8 mouse cellular contexts compared by ENCODE assay signal in genomic region chr4:131843290-131843743, GRCm38 (mm10). TPM values are rescaled to one million over a fixed set of nuclear protein-coding genes. Genes with fewer than 3 reads are reported as not detected.
A peak's percentile ranks its signal among the peaks of the same experiment; 100 is the strongest.
DNase-seq lines count a peak whose midpoint lies in the region; ATAC-seq and TF ChIP-seq lines count a peak whose summit lies in the region.

TSS of gene Mecr (plus strand) at chr4:131843470.

- H3K27ac ChIP-seq in forebrain, postnatal 0 days (ENCODE audit: low read depth, low read length) = no peak within 1 kb of the TSS
- no peak within 1 kb of the TSS for H3K27ac ChIP-seq in lung, embryonic 15.5 days

- peak; percentile 84 for DNase-seq in G1E (ENCODE audit: low spot score)
- DNase-seq in cerebellum, adult 18-20 months = peak; percentile 92 to 95
- DNase-seq in forebrain, postnatal 0 days = peak; percentile 95
- peak; percentile 96 for DNase-seq in heart, postnatal 4 days
- DNase-seq in layer of hippocampus, adult 8-10 months (ENCODE audit: low spot score in 2 of 2) = peak; percentile 87 to 94
- peak; percentile 79 for DNase-seq in ovary, adult 18-20 months (ENCODE audit: low spot score)
- DNase-seq in thymus, postnatal 0 days (ENCODE audit: low spot score) = peak; percentile 89

- peaks cover 20% of the 10 kb centered on the region for H3K27me3 ChIP-seq in G1E (ENCODE audit: insufficient read depth, low read length)
- H3K27me3 ChIP-seq in forebrain, postnatal 0 days (ENCODE audit: insufficient read depth, low read length) = peaks cover 3% of the 10 kb centered on the region; the same call in 1 of the 2 replicates
- H3K27me3 ChIP-seq in lung, embryonic 15.5 days = peaks cover 22% of the 10 kb centered on the region; the same call in 1 of the 2 replicates

- peak; percentile 54; the same call in 1 of the 2 replicates for ATAC-seq in G1E (ENCODE audit: extremely low read depth, insufficient number of reproducible peaks, low FRiP score, poor library complexity, severe bottlenecking)
- ATAC-seq in forebrain, postnatal 0 days = peak; percentile 91
- peak; percentile 84; the same call in 1 of the 2 replicates for ATAC-seq in lung, embryonic 15.5 days (ENCODE audit: borderline replicate concordance, extremely low read depth, low FRiP score, low TSS enrichment)

- TF ChIP-seq CTCF in G1E (IDR thresholded peaks at IDR 0.05; ENCODE audit: low read depth, low read length) = no peak
- TF ChIP-seq CTCF in forebrain, postnatal 0 days (IDR thresholded peaks at IDR 0.05; ENCODE audit: low read depth) = no peak

- no peaks in the 10 kb centered on the region for H3K9me3 ChIP-seq in G1E (replicated peaks)
- no peaks in the 10 kb centered on the region for H3K9me3 ChIP-seq in forebrain, postnatal 0 days (ENCODE audit: low read length)
- no peaks in the 10 kb centered on the region for H3K9me3 ChIP-seq in lung, embryonic 15.5 days

- H3K9ac ChIP-seq in forebrain, postnatal 0 days = peak within 1 kb of the TSS; percentile 79
- peak within 1 kb of the TSS; percentile 71 for H3K9ac ChIP-seq in lung, embryonic 15.5 days

- 1% methylated on average over 37 of the region's 37 CpGs for WGBS in forebrain, postnatal 0 days
- WGBS in lung, embryonic 15.5 days = under 1% methylated on average over 37 of the region's 37 CpGs

- peaks cover 35% of the 10 kb centered on the region for H3K36me3 ChIP-seq in G1E (replicated peaks)
- H3K36me3 ChIP-seq in forebrain, postnatal 0 days (ENCODE audit: insufficient read depth) = 0 out of 2 replicates have a peak, but pooled peaks cover 4% of the 10 kb centered on the region
- no peaks in the 10 kb centered on the region for H3K36me3 ChIP-seq in lung, embryonic 15.5 days

- peak within 1 kb of the TSS; percentile 96 for H3K4me3 ChIP-seq in G1E (ENCODE audit: low read depth, low read length)
- peak within 1 kb of the TSS; percentile 91 for H3K4me3 ChIP-seq in forebrain, postnatal 0 days (ENCODE audit: low read depth, low read length)
- H3K4me3 ChIP-seq in lung, embryonic 15.5 days = peak within 1 kb of the TSS; percentile 68

- H3K4me2 ChIP-seq in forebrain, postnatal 0 days (ENCODE audit: low read depth) = peak within 1 kb of the TSS; percentile 93
- peak within 1 kb of the TSS; percentile 83 for H3K4me2 ChIP-seq in lung, embryonic 15.5 days

- H3K4me1 ChIP-seq in G1E (ENCODE audit: insufficient read depth, low read depth, low read length) = peaks cover 33% of the 10 kb centered on the region
- peaks cover 9% of the 10 kb centered on the region for H3K4me1 ChIP-seq in forebrain, postnatal 0 days (ENCODE audit: insufficient read depth)
- peaks cover 24% of the 10 kb centered on the region for H3K4me1 ChIP-seq in lung, embryonic 15.5 days

RNA-seq across cellular contexts. Expression of gene Mecr, which starts in this region (rescaled TPM):
- total RNA-seq in G1E (2014; fragmentation: Nextera tagmentation) (29.3 and 50.6 TPM in 2 replicates), G1E (2017) (38.0 and 40.0 TPM in 2 replicates)
- polyA plus RNA-seq in G1E (2012) = 31.3 and 32.3 TPM in 2 replicates
- total RNA-seq in forebrain, postnatal 0 days (2014; rRNA removed) = 20.3 and 22.2 TPM in 2 replicates
- 31.8 and 32.1 TPM in 2 replicates for polyA plus RNA-seq in forebrain, postnatal 0 days (2015; fragmentation: Nextera tagmentation; extraction: Ambion mirVana)
- 10 to 100 TPM; 22.4 to 25.2 TPM for total RNA-seq in heart, postnatal 4 days (2021)
- total RNA-seq in layer of hippocampus, adult 8-10 months (2022) = 10 to 100 TPM; 31.0 to 43.7 (median 37.7) TPM
- polyA plus RNA-seq in lung, embryonic 15.5 days (2015; fragmentation: Nextera tagmentation; extraction: Ambion mirVana) = 45.9 and 47.6 TPM in 2 replicates
- 36.9 and 40.5 TPM in 2 replicates for polyA plus RNA-seq in thymus, postnatal 0 days (2015; fragmentation: Nextera tagmentation; extraction: Ambion mirVana)
